Mouse (Mus musculus) lung, adult 2 months (tissue): ENCODE data around the gene Hyal3.

Source experiments
- CTCF ChIP-seq: fragments of 200-500 bp; IDR thresholded peaks from 2 replicates; pipeline ENCODE4 v1.5.1; 2011; ENCODE audit warnings: mild to moderate bottlenecking, low read length, control low read depth; ENCODE audit not compliant: insufficient read depth
- POLR2A ChIP-seq: fragments of 200-500 bp; IDR thresholded peaks from 2 replicates; pipeline ENCODE4 v1.6.1; 2011; ENCODE audit warnings: low read depth, mild to moderate bottlenecking, control low read depth, low read length, borderline replicate concordance; ENCODE audit errors: extremely low read depth

GRCm38 (mm10) chr9:107538711-107539110 lies 41.9 kb upstream of the Hyal3 start:
- TF ChIP-seq CTCF (no peak), POLR2A (no peak)
